Mouse (Mus musculus): Measurements from ENCODE around the gene Notch1. TPM values are rescaled to one million over a fixed set of nuclear protein-coding genes. Genes with fewer than 3 reads are reported as not detected.
A peak's percentile ranks its signal among the peaks of the same experiment; 100 is the strongest.

Gene Notch1
- polyA plus RNA-seq (2012; fragmentation: generic; extraction: Trizol), result 4.5 TPM
- long read RNA-seq, experiment 1, partial matches to known transcripts, result 1 of 7 reads
- long read RNA-seq, experiment 1, other reads (novel, unspliced or antisense), result 6 of 7 reads
- long read RNA-seq, experiment 2, partial matches to known transcripts, result 1 of 1 reads
- long read RNA-seq, experiment 2, other reads (novel, unspliced or antisense), result 0 of 1 reads

DNA sequence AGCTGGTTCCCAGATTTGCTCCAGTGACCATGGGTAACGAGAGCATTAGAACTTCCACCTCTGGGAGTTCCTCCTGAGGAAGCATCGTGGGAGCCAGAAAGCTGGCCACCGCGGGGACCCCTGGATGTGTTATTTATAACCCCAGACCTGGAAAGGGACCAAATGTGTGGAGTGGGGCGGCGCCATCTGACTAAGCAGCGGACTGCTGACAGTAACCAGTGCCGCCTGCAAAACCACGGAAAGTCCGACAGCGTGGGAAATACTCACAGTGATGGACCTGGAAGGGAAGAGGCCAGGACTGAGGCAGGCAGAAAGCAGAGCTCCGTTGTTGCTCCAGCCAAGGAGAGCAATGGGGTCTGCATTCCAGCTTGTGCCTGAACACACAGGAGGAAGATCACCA lies at the start of gene Notch1:
Notch1 (minus strand) TSS at position 389 of the 400 bp plus-strand sequence.
- Histone ChIP-seq H3K79me2 (ENCODE audit: control insufficient read depth, insufficient read depth) (no peaks in the 10 kb centered on the region), H3ac (ENCODE audit: control insufficient read depth, insufficient read length, low read depth) (no peak within 1 kb of the TSS), H3K27me3 (ENCODE audit: control insufficient read depth, insufficient read depth, insufficient read length) (no peaks in the 10 kb centered on the region), H3K36me3 (ENCODE audit: control insufficient read depth, insufficient read depth) (no peaks in the 10 kb centered on the region), H3K4me3 (ENCODE audit: insufficient read depth, poor library complexity, severe bottlenecking) (no peak within 1 kb of the TSS), H3K79me3 (ENCODE audit: low read depth) (no peaks in the 10 kb centered on the region)
- no peak for TF ChIP-seq MAX (IDR thresholded peaks at IDR 0.05)
- no peak for TF ChIP-seq FOSL1 (IDR thresholded peaks at IDR 0.05; ENCODE audit: insufficient read depth, low read length, poor library complexity, severe bottlenecking)
- TF ChIP-seq USF1 (IDR thresholded peaks at IDR 0.05; ENCODE audit: low read depth), result no peak
- TF ChIP-seq MYOG (IDR thresholded peaks at IDR 0.05; ENCODE audit: control insufficient read depth, extremely low read depth, insufficient read length), result no peak
- no peak for TF ChIP-seq CTCF (IDR thresholded peaks at IDR 0.05; ENCODE audit: control insufficient read depth, insufficient read depth, insufficient read length)
- TF ChIP-seq CEBPB (IDR thresholded peaks at IDR 0.05; ENCODE audit: low read depth), result no peak
- TF ChIP-seq MYOD1 (IDR thresholded peaks at IDR 0.05; ENCODE audit: control insufficient read depth, insufficient read length, low read depth), result no peak

DNA sequence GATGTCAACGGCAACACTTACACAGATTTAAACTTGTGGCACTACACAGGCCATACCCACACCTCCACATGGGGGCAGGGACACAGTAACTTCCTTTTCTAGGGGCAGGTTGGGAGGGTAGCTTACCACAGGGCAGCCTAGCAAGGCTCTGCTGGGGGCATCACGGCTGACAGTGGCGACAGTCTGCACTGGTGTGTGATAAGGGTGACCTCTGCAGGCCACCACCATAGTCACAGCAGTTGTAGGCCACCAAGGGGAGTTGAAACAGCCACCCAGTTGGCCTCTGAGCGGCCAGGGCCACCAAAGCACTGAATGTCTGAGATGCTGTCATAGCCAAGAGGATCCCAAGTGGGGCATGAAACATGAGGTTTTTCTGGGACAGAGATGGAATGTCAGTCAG lies 49.8 kb upstream of the Notch1 start:
- H3K4me3 ChIP-seq (ENCODE audit: insufficient read depth, poor library complexity, severe bottlenecking), result no peak overlapping the region
- no peaks in the 10 kb centered on the region for H3K36me3 ChIP-seq (ENCODE audit: control insufficient read depth, insufficient read depth)
- no peaks in the 10 kb centered on the region for H3K79me3 ChIP-seq (ENCODE audit: low read depth)
- H3K27me3 ChIP-seq (ENCODE audit: control insufficient read depth, insufficient read depth, insufficient read length), result peaks cover 11% of the 10 kb centered on the region
- no peaks in the 10 kb centered on the region for H3K79me2 ChIP-seq (ENCODE audit: control insufficient read depth, insufficient read depth)
- H3ac ChIP-seq (ENCODE audit: control insufficient read depth, insufficient read length, low read depth), result no peak overlapping the region
- no peak for TF ChIP-seq MYOG (IDR thresholded peaks at IDR 0.05; ENCODE audit: control insufficient read depth, extremely low read depth, insufficient read length)
- no peak for TF ChIP-seq MYOD1 (IDR thresholded peaks at IDR 0.05; ENCODE audit: control insufficient read depth, insufficient read length, low read depth)
- TF ChIP-seq CTCF (IDR thresholded peaks at IDR 0.05; ENCODE audit: control insufficient read depth, insufficient read depth, insufficient read length), result peak; percentile 92
- TF ChIP-seq FOSL1 (IDR thresholded peaks at IDR 0.05; ENCODE audit: insufficient read depth, low read length, poor library complexity, severe bottlenecking), result no peak
- no peak for TF ChIP-seq CEBPB (IDR thresholded peaks at IDR 0.05; ENCODE audit: low read depth)

DNA sequence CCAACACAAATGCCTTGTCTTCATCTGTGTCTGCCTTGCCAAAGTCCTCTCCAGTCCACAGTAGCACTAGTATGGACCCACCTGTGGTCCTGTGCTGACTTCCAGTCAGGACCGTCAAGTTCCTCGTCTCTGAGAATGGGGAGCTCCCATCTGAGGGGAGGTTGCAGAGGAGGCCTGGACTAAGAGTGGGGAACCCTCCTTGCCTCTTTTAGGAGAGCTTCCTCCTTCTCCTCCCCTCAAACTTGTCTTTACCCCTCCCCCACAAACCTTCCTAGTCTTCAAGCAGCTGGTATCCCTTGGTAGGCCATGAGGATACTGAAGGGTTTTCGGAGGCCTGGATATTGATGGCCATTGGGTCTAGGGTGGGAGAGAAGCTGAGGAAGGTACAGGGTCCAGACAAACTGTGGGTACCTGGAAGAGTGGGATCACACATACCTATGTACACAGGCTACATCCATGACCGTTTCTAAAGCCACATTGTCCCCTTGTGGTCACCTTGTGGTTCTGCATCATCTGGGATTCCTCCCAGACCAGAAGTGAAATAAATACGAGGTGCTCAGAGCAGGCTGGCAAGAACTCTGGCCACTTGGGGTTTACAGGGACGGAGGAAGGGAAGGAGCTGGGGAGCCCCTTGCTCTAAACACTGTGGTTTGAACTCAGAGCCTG lies 45.0 kb upstream of the Notch1 start:
- no peaks in the 10 kb centered on the region for H3K79me3 ChIP-seq (ENCODE audit: low read depth)
- no peak overlapping the region for H3ac ChIP-seq (ENCODE audit: control insufficient read depth, insufficient read length, low read depth)
- no peaks in the 10 kb centered on the region for H3K36me3 ChIP-seq (ENCODE audit: control insufficient read depth, insufficient read depth)
- no peaks in the 10 kb centered on the region for H3K79me2 ChIP-seq (ENCODE audit: control insufficient read depth, insufficient read depth)
- H3K4me3 ChIP-seq (ENCODE audit: insufficient read depth, poor library complexity, severe bottlenecking), result no peak overlapping the region
- peaks cover 7% of the 10 kb centered on the region for H3K27me3 ChIP-seq (ENCODE audit: control insufficient read depth, insufficient read depth, insufficient read length)
- peak; percentile 76 for TF ChIP-seq CTCF (IDR thresholded peaks at IDR 0.05; ENCODE audit: control insufficient read depth, insufficient read depth, insufficient read length)
- no peak for TF ChIP-seq CEBPB (IDR thresholded peaks at IDR 0.05; ENCODE audit: low read depth)

DNA sequence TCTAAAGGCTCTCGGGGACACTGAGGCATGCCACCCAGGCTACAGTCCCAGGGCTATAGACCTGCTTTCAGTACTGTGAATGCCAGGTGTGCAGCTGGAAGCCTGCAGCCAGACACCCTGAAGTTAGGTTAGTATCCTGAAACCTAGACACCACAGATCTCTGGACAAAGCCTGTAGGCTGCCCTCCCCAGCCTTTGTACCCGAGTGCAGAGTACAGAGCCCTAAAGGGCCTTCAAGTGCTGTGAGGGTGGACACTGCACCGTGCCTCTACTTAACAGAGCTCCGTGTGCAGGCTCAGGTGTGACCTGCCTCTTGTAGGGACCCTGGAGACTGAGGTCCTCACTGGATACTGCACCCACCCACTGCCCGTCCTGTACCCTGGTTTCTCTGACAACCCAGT lies 44.0 kb upstream of the Notch1 start:
- Histone ChIP-seq H3K4me3 (ENCODE audit: insufficient read depth, poor library complexity, severe bottlenecking) (no peak overlapping the region), H3K27me3 (ENCODE audit: control insufficient read depth, insufficient read depth, insufficient read length) (peaks cover 7% of the 10 kb centered on the region), H3K79me2 (ENCODE audit: control insufficient read depth, insufficient read depth) (no peaks in the 10 kb centered on the region), H3ac (ENCODE audit: control insufficient read depth, insufficient read length, low read depth) (no peak overlapping the region), H3K36me3 (ENCODE audit: control insufficient read depth, insufficient read depth) (no peaks in the 10 kb centered on the region), H3K79me3 (ENCODE audit: low read depth) (no peaks in the 10 kb centered on the region)
- no peak for TF ChIP-seq FOSL1 (IDR thresholded peaks at IDR 0.05; ENCODE audit: insufficient read depth, low read length, poor library complexity, severe bottlenecking)
- TF ChIP-seq MYOG (IDR thresholded peaks at IDR 0.05; ENCODE audit: control insufficient read depth, extremely low read depth, insufficient read length), result no peak
- no peak for TF ChIP-seq MAX (IDR thresholded peaks at IDR 0.05)
- TF ChIP-seq MYOD1 (IDR thresholded peaks at IDR 0.05; ENCODE audit: control insufficient read depth, insufficient read length, low read depth), result no peak
- TF ChIP-seq CEBPB (IDR thresholded peaks at IDR 0.05; ENCODE audit: low read depth), result no peak
- TF ChIP-seq USF1 (IDR thresholded peaks at IDR 0.05; ENCODE audit: low read depth), result no peak
- TF ChIP-seq CTCF (IDR thresholded peaks at IDR 0.05; ENCODE audit: control insufficient read depth, insufficient read depth, insufficient read length), result no peak

DNA sequence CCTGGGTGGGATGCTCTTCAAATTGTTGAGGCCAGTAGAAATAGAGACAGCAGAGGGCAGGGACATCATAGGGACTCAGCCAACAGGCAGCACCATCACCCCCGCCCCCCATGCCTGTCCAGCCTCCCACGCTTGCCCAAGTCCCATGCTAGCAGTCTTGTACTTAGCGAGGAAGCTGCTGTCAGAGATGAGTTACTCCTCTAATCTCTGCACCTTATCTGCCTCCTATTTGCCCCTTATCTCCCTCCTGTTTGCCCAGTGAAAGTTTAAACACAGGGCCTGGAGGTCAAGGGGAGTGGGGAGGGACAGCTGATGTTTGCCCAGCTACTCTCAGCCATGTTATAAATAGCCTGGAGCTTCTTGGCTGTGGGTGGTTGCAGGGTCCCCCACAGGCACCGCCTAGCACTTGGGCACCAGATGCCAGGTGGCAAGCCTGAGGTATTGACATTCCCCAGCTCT lies 40.1 kb upstream of the Notch1 start:
- TF ChIP-seq CTCF (IDR thresholded peaks at IDR 0.05; ENCODE audit: control insufficient read depth, insufficient read depth, insufficient read length) (no peak), FOSL1 (IDR thresholded peaks at IDR 0.05; ENCODE audit: insufficient read depth, low read length, poor library complexity, severe bottlenecking) (no peak), CEBPB (IDR thresholded peaks at IDR 0.05; ENCODE audit: low read depth) (no peak), MAX (IDR thresholded peaks at IDR 0.05) (no peak), USF1 (IDR thresholded peaks at IDR 0.05; ENCODE audit: low read depth) (no peak), MYOD1 (IDR thresholded peaks at IDR 0.05; ENCODE audit: control insufficient read depth, insufficient read length, low read depth) (no peak), MYOG (IDR thresholded peaks at IDR 0.05; ENCODE audit: control insufficient read depth, extremely low read depth, insufficient read length) (no peak)
- Histone ChIP-seq H3K4me3 (ENCODE audit: insufficient read depth, poor library complexity, severe bottlenecking) (no peak overlapping the region), H3K36me3 (ENCODE audit: control insufficient read depth, insufficient read depth) (no peaks in the 10 kb centered on the region), H3K79me3 (ENCODE audit: low read depth) (no peaks in the 10 kb centered on the region), H3ac (ENCODE audit: control insufficient read depth, insufficient read length, low read depth) (no peak overlapping the region), H3K79me2 (ENCODE audit: control insufficient read depth, insufficient read depth) (no peaks in the 10 kb centered on the region), H3K27me3 (ENCODE audit: control insufficient read depth, insufficient read depth, insufficient read length) (peaks cover 3% of the 10 kb centered on the region)
